Mouse (Mus musculus): Measurements from ENCODE around the gene Nkx2-3.

Nkx2-3 gene

GRCm38 (mm10) chr19:43619916-43620479 is 7.9 kb downstream of the Nkx2-3 start:
- DNase-seq: no peak

- DNase-seq: peak; percentile 33
Measured at GRCm38 (mm10) chr19:43623913-43624312, 11.8 kb downstream of the Nkx2-3 start.

- no peak for DNase-seq
Measured at GRCm38 (mm10) chr19:43626160-43626559, 14.0 kb downstream of the Nkx2-3 start.

DNA sequence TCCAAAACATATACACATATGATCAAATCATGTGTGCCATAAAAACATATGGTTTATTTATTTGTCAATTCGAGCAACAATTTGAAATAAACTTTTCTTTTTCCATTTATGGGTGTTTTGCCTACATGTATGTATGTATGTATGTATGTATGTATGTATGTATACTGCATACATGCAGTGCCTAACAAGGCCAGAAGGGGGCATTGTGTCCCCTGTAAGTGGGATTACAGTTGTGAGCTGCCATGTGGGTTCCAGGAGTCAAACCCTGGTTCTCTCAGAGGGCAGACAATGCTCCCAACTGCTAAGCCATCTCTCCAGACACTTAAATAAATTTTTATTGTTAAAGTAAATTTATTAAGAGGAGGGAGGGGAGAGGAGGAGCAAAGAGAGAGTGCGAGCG is 15.2 kb downstream of the Nkx2-3 start:
- DNase-seq: no peak

- DNase-seq: no peak
Measured at GRCm38 (mm10) chr19:43629088-43629487, 17.0 kb downstream of the Nkx2-3 start.

DNA sequence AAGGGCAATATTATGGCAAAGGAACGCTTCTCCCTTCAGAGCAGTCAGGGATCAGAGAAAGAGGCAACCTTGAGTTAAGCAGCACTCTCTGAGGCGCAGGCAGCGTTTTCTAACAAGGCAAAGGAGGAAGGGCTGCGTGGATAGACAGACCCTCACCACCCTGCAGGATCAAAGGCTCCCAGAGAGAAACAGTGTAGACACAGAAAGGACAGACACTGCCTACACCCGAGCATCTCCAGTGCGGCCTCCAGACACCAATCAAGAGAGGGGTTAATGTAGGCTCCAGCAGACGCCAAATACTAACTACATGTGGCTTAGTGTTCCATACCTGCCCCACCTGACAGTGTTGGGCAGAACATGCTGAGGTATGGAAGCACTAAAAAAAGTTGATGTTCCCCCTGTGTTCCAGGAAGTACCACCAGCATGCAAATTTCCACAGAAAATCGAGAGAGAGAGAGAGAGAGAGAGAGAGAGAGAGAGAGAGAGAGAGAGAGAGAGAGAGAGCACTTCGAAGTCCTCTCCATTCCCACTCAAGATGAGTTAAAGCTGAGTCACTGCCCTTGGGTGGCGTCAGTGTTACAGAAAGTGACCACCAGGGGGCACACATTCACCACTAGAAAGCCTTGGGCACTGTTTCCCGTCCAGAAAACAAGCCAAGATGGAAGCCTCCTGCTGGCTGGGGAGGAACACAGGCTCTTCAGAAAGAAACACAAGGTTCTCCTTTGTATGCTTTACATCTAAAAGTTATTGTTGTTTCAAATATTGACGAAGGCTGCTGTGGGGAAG is 18.5 kb downstream of the Nkx2-3 start:
- DNase-seq: peak; percentile 83

- no peak for DNase-seq
Measured at GRCm38 (mm10) chr19:43641833-43642232, 29.7 kb downstream of the Nkx2-3 start.

GRCm38 (mm10) chr19:43642843-43643242 is 30.7 kb downstream of the Nkx2-3 start:
- no peak for DNase-seq

DNA sequence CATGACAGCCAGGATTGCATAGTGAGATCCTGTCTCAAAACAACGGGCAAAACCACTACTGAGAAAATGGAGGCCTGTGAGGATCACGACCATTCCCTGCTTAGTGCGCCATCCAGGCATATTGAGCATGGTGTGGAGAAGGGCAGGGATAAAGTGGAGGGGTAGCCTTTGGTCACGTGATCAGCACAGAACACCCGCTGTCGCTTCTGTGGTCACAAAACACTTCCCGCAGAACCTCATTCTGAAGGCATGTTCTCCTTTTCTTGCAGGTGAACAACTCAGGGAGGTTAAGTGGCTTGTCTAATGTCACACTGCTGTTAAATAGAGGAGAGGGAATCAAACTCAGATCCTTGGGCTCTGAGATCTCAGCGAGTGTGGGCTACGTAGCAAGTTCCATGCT is 33.4 kb downstream of the Nkx2-3 start:
- DNase-seq: no peak

GRCm38 (mm10) chr19:43646852-43647251 is 34.7 kb downstream of the Nkx2-3 start:
- no peak for DNase-seq

DNA sequence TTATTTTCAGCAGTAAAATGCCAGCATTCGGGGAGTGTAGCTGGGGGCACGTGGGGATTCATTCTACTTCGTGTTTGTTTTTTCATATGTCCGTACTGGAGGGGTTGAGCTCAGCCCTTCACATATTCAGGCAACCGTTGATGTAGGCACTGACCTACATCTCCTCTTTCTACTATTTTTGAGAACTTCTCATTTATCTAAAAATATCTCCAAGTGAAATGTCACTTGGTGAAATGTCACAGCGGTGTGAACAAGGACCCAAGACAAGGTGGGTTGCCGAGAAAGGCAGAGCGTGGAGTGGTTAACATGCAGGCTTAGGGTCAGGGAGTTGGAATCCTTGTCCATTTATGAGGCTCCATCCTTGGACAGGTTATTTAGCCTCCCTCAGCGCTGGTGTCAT is 35.1 kb downstream of the Nkx2-3 start:
- no peak for DNase-seq

DNA sequence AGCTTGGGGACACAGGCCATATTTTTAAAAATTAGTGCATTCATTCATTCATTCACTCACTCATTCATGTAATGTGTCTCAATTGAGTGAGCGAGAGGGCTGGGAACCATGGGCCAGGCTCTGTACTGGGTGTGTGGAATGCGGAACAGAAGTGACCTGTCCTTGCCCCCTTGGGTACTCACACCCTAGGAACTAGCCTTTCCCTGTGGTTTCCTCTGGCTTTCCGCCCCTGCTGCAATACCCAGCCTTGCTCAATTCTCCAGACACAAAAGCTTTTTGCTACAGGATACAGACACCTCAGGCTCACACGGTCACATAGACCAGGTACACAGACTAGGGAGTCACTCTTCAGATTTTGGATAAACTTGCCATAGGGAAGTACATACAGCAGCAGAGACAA is 36.2 kb downstream of the Nkx2-3 start:
- no peak for DNase-seq

DNA sequence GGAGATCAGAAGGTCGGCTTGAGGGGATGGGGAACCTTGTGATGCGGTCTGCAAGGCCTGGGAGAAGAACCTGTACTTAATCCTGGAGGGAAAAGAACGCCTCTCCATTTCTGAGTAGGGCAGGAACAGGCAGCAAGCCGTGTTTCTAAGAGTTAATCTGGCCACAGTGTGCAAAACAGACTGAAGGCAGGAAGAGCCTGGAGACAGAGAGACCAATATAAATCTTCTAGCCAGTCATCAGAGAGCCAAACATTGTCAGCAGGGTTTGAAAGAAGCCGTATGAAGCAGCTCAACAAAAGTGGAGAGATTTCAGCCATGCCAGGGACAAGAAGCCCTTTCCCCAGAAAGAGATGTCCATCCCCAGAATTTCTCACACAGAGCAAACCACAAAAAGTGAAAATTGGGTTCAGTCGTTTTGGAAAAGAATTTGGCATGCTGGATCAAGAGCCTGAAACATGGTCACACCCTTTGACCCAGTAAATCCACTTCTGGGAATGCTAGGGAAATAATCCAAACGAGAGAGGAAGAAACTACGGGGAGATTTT is 39.2 kb downstream of the Nkx2-3 start:
- no peak for DNase-seq

GRCm38 (mm10) chr19:43655735-43656492 is 43.8 kb downstream of the Nkx2-3 start:
- peak; percentile 63 for DNase-seq

- no peak for DNase-seq
Measured at GRCm38 (mm10) chr19:43659632-43660031, 47.5 kb downstream of the Nkx2-3 start.

GRCm38 (mm10) chr19:43660774-43661173 is 48.6 kb downstream of the Nkx2-3 start:
- no peak for DNase-seq

- no peak for DNase-seq
Measured at GRCm38 (mm10) chr19:43662176-43662967, 50.2 kb downstream of the Nkx2-3 start.

DNA sequence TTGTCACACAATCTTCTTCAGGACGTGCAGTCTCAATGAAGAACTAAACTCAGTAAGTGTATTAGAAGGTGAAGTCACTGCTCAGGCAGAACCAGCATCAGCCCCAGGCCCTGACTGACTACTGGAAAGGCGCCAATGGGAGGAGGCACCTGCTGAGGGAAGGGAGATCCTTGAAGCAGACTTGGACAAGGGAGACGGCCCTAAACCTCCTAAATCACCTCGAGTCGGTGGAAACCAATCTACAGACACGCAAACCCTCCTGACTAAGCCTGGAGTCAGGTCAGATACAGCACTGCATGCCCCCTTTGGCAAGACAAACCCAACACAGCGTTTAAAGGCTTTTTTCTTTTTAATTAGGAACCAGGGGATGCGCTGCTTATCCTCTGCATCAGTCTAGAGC is 51.3 kb downstream of the Nkx2-3 start:
- no peak for DNase-seq
